Mouse (Mus musculus): ENCODE results near the gene Gm3625. TPM values are rescaled to one million over a fixed set of nuclear protein-coding genes. Genes with fewer than 3 reads are reported as not detected.
A peak's percentile ranks its signal among the peaks of the same experiment; 100 is the strongest.
"Not testable (repeated sequence)": the region's sequence is repeated elsewhere in the genome, so short reads cannot be mapped to it uniquely, and the experiment has no call there.

Gene Gm3625
- polyA plus RNA-seq, 1 experiment from 2014 or later = not detected

GRCm38 (mm10) chr12:4555451-4555850 lies 37.3 kb downstream of the Gm3625 start:
- Histone ChIP-seq H3K4me3 (no peak overlapping the region), H3K4me2 (no peak overlapping the region), H3K36me3 (no peaks in the 10 kb centered on the region), H3K27ac (ENCODE audit: poor library complexity, severe bottlenecking) (no peak overlapping the region), H3K9ac (no peak overlapping the region), H3K4me1 (replicated peaks) (peaks cover 17% of the 10 kb centered on the region), H3K9me3 (replicated peaks) (no peaks in the 10 kb centered on the region), H3K27me3 (replicated peaks) (no peaks in the 10 kb centered on the region)
- ATAC-seq (ENCODE audit: insufficient number of reproducible peaks, low FRiP score) = no peak
- WGBS = 70% methylated on average over 5 of the region's 6 CpGs

- not testable (repeated sequence) for ATAC-seq (ENCODE audit: insufficient number of reproducible peaks, low FRiP score); H3K9ac ChIP-seq
Observed at GRCm38 (mm10) chr12:4553704-4554103, 39.0 kb downstream of the Gm3625 start.

DNA sequence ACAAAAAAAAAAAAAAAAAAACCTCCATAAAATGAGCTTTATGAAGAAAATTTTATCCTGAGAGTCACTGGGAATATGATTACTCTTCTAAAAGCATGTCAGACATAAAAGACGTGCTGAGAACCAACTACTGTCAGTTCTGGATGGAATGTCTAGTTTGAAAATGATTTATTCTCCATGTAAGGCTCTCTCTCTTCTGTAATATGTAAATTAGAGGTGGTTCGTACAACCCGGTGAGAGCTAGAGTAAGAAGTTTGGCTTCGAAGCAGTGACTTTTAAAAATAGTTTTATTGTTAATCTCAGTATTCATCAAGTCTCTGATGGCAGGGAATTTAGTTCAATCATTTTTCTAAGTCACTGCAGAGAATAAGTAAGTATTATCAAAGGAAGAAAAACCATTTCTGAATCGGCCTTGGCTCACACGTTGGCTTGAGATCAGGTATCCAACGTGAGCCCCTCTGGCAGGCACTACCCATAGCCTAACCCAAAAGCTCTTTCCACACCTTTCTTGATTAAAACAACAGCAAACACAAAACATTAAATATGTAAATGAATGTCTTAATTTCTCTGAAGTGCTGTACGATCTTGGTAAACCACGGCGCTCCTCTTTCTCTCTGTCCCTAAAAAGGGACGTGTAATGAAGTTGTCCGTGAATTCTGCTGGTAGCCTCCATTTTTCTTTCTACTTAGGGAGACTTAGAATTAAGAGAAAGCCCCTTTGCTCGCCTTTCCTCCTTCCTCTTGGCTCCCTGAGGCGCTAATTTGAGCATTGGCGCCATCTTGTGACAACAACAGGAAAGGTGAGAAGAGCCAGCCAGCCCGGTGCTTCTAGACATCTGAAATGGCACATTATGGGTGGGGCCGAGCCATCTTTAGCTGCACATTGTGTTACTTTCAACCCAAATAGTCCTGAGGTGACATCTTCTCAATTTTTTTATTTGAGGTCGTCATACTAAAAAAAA lies 44.4 kb downstream of the Gm3625 start:
- peak overlapping the region; percentile 20; the same call in 1 of the 2 replicates for H3K4me3 ChIP-seq
- H3K4me1 ChIP-seq (replicated peaks) = peaks cover 6% of the 10 kb centered on the region; the same call in 1 of the 2 replicates
- no peaks in the 10 kb centered on the region for H3K27me3 ChIP-seq (replicated peaks)
- no peak overlapping the region for H3K27ac ChIP-seq (ENCODE audit: poor library complexity, severe bottlenecking)
- 21% methylated on average over 18 of the region's 18 CpGs for whole genome bisulfite sequencing
- H3K9me3 ChIP-seq (replicated peaks) = no peaks in the 10 kb centered on the region
- H3K36me3 ChIP-seq = no peaks in the 10 kb centered on the region
- ATAC-seq (ENCODE audit: insufficient number of reproducible peaks, low FRiP score) = no peak
- peak overlapping the region; percentile 47 for H3K4me2 ChIP-seq
- peak overlapping the region; percentile 14; the same call in 1 of the 2 replicates for H3K9ac ChIP-seq

More at GRCm38 (mm10) chr12:4553704-4554103, 39.0 kb downstream of the Gm3625 start:
- H3K27me3 ChIP-seq (replicated peaks); H3K27ac ChIP-seq (ENCODE audit: poor library complexity, severe bottlenecking); H3K9me3 ChIP-seq (replicated peaks); H3K36me3 ChIP-seq; H3K4me2 ChIP-seq; H3K4me3 ChIP-seq: not testable (repeated sequence)
- WGBS = 67% methylated on average over 3 of the region's 3 CpGs
- H3K4me1 ChIP-seq (replicated peaks) = peaks cover 14% of the 10 kb centered on the region

DNA sequence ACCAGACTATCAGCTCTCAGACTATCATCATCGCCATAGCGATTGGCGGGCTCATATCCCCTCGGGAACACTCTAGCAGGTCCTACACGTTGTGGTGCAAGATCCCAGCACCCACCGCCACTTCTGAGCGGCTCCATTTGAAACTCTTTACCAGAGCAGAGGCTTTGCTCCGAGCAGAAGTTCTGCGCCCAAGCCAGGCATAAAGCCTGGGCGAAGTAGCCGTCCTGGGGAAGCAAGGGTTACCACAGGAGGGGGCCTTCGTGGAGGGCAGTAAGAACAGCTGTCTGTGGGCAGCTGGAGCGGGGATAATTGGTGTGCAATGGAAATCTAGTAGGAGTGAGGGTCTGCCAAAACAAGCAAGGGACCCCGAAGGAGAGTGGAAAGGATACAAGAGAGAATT lies 45.2 kb downstream of the Gm3625 start:
- no peaks in the 10 kb centered on the region for H3K27me3 ChIP-seq (replicated peaks)
- WGBS = 66% methylated on average over 14 of the region's 14 CpGs
- H3K36me3 ChIP-seq = no peaks in the 10 kb centered on the region
- H3K27ac ChIP-seq (ENCODE audit: poor library complexity, severe bottlenecking) = no peak overlapping the region
- no peak overlapping the region for H3K9ac ChIP-seq
- H3K4me3 ChIP-seq = no peak overlapping the region
- peaks cover 6% of the 10 kb centered on the region; the same call in 1 of the 2 replicates for H3K4me1 ChIP-seq (replicated peaks)
- no peak for ATAC-seq (ENCODE audit: insufficient number of reproducible peaks, low FRiP score)
- no peaks in the 10 kb centered on the region for H3K9me3 ChIP-seq (replicated peaks)
- H3K4me2 ChIP-seq = no peak overlapping the region

DNA sequence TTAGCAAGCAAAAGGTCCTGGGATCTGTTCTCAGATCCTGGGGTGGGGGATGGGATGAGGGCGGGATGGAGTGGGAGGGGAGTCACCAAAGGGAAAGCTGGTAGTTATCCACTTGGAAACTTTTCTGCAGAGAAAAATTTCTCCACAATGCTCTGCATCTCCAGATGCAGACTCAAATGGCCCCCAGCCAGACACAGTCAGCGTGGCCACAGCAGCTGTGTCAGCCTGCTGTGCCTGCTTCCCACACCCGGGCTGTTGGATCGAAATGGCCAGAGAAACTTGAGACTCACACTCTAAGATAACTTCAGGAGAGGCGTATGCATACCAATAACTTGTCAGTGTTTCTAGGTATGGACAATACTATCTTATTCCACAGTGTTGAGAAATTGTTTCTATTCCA lies 46.2 kb downstream of the Gm3625 start:
- no peaks in the 10 kb centered on the region for H3K27me3 ChIP-seq (replicated peaks)
- no peak overlapping the region for H3K9ac ChIP-seq
- no peaks in the 10 kb centered on the region for H3K4me1 ChIP-seq (replicated peaks)
- H3K4me3 ChIP-seq = no peak overlapping the region
- no peaks in the 10 kb centered on the region for H3K36me3 ChIP-seq
- no peak for ATAC-seq (ENCODE audit: insufficient number of reproducible peaks, low FRiP score)
- WGBS = 41% methylated on average over 5 of the region's 5 CpGs
- no peaks in the 10 kb centered on the region for H3K9me3 ChIP-seq (replicated peaks)
- no peak overlapping the region for H3K4me2 ChIP-seq
- no peak overlapping the region for H3K27ac ChIP-seq (ENCODE audit: poor library complexity, severe bottlenecking)

DNA sequence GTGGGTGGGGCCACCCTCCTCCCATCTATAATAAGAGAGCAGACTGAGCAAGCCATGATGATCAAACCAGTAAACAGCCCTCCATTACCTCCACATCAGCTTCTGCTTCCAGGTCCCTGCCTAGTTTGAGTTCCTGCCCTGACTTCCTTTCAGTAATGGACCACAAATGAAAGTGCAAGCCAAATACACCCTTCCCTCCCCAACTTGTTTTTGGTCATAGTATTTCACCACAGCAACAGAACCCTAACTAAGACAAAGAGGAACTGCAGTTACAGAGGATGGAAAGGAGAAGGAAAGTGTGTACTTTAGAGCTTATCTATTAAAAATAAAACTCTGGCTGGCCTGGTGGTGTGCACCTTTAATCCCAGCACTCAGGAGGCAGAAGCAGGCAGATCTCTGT lies 47.3 kb downstream of the Gm3625 start:
- H3K4me3 ChIP-seq = no peak overlapping the region
- no peak overlapping the region for H3K4me2 ChIP-seq
- no peaks in the 10 kb centered on the region for H3K36me3 ChIP-seq
- H3K9me3 ChIP-seq (replicated peaks) = no peaks in the 10 kb centered on the region
- no peak for ATAC-seq (ENCODE audit: insufficient number of reproducible peaks, low FRiP score)
- no peaks in the 10 kb centered on the region for H3K4me1 ChIP-seq (replicated peaks)
- no peak overlapping the region for H3K27ac ChIP-seq (ENCODE audit: poor library complexity, severe bottlenecking)
- H3K27me3 ChIP-seq (replicated peaks) = no peaks in the 10 kb centered on the region
- no peak overlapping the region for H3K9ac ChIP-seq

GRCm38 (mm10) chr12:4544400-4544919 lies 48.3 kb downstream of the Gm3625 start:
- Histone ChIP-seq H3K4me2 (no peak overlapping the region), H3K4me3 (no peak overlapping the region), H3K27ac (ENCODE audit: poor library complexity, severe bottlenecking) (no peak overlapping the region), H3K4me1 (replicated peaks) (no peaks in the 10 kb centered on the region), H3K9ac (no peak overlapping the region), H3K36me3 (no peaks in the 10 kb centered on the region), H3K9me3 (replicated peaks) (no peaks in the 10 kb centered on the region), H3K27me3 (replicated peaks) (no peaks in the 10 kb centered on the region)
- 87% methylated on average over 5 of the region's 5 CpGs for WGBS
- ATAC-seq (ENCODE audit: insufficient number of reproducible peaks, low FRiP score) = no peak

Other genes starting within 250 kb of the Gm3625 start
- gene Ncoa1, start 115.7 kb downstream of the Gm3625 start, polyA plus RNA-seq (2016; fragmentation: Nextera tagmentation; extraction: Ambion mirVana) = 8.3 and 8.7 TPM in 2 replicates
- gene Itsn2, start 289 bp downstream of the Gm3625 start, polyA plus RNA-seq (2016; fragmentation: Nextera tagmentation; extraction: Ambion mirVana) = 38.5 and 43.7 TPM in 2 replicates
- 0.20 and 0.21 TPM in 2 replicates for gene Fam228a, start 145.5 kb upstream of the Gm3625 start, polyA plus RNA-seq (2016; fragmentation: Nextera tagmentation; extraction: Ambion mirVana)
- 1.9 and 2.3 TPM in 2 replicates for gene Pfn4, start 176.1 kb upstream of the Gm3625 start, polyA plus RNA-seq (2016; fragmentation: Nextera tagmentation; extraction: Ambion mirVana)
- 2.0 and 2.6 TPM in 2 replicates for gene Fam228b, start 176.3 kb upstream of the Gm3625 start, polyA plus RNA-seq (2016; fragmentation: Nextera tagmentation; extraction: Ambion mirVana)
- 140 and 160 TPM in 2 replicates for gene Sf3b6, start 224.6 kb upstream of the Gm3625 start, polyA plus RNA-seq (2016; fragmentation: Nextera tagmentation; extraction: Ambion mirVana)
- 6.9 and 10.7 TPM in 2 replicates for gene Fkbp1b, start 248.7 kb upstream of the Gm3625 start, polyA plus RNA-seq (2016; fragmentation: Nextera tagmentation; extraction: Ambion mirVana)